Comparison of ENCODE assay signal across 7 mouse cellular contexts in genomic region chr2:84726716-84727115, GRCm38 (mm10). TPM values are rescaled to one million over a fixed set of nuclear protein-coding genes. Genes with fewer than 3 reads are reported as not detected.
A peak's percentile ranks its signal among the peaks of the same experiment; 100 is the strongest.
DNase-seq lines count a peak whose midpoint lies in the region; ATAC-seq and TF ChIP-seq lines count a peak whose summit lies in the region.

No protein-coding gene starts in this region.

- peak overlapping the region; percentile 68 for H3K4me2 ChIP-seq in forebrain, embryonic 12.5 days
- H3K4me2 ChIP-seq in limb, embryonic 14.5 days (replicated peaks; ENCODE audit: low read depth, low read length, severe bottlenecking): peak overlapping the region; percentile 80
- H3K4me2 ChIP-seq in stomach, embryonic 16.5 days (ENCODE audit: low read depth, low read length): peak overlapping the region; percentile 93

- peaks cover 41% of the 10 kb centered on the region for H3K36me3 ChIP-seq in megakaryocyte, embryonic 14.5 days (replicated peaks; ENCODE audit: low read length)
- H3K36me3 ChIP-seq in forebrain, embryonic 12.5 days (replicated peaks): peaks cover 27% of the 10 kb centered on the region
- peaks cover 18% of the 10 kb centered on the region for H3K36me3 ChIP-seq in limb, embryonic 14.5 days (ENCODE audit: control insufficient read depth, insufficient read depth, low read length)
- H3K36me3 ChIP-seq in stomach, embryonic 16.5 days (ENCODE audit: control insufficient read depth, insufficient read depth, low read length): 0 out of 2 replicates have a peak, but pooled peaks cover 9% of the 10 kb centered on the region

- WGBS in forebrain, embryonic 12.5 days: 7% methylated on average over 9 of the region's 9 CpGs
- 2% methylated on average over 9 of the region's 9 CpGs for WGBS in limb, embryonic 14.5 days
- 2% methylated on average over 9 of the region's 9 CpGs for WGBS in stomach, embryonic 16.5 days

- peak overlapping the region; percentile 61 for H3K9ac ChIP-seq in forebrain, embryonic 12.5 days
- H3K9ac ChIP-seq in limb, embryonic 14.5 days (ENCODE audit: low read depth, low read length, severe bottlenecking): peak overlapping the region; percentile 60
- H3K9ac ChIP-seq in stomach, embryonic 16.5 days (ENCODE audit: low read length): peak overlapping the region; percentile 77

- ATAC-seq in megakaryocyte, adult 5-6 weeks (ENCODE audit: poor library complexity, severe bottlenecking): no peak
- ATAC-seq in forebrain, embryonic 12.5 days (ENCODE audit: low FRiP score): 0 out of 2 replicates have a peak, but pooled peaks have one; percentile 1
- ATAC-seq in limb, embryonic 14.5 days (ENCODE audit: low FRiP score, low read depth): no peak
- no peak for ATAC-seq in stomach, embryonic 16.5 days (ENCODE audit: insufficient read depth, low FRiP score)
- ATAC-seq in granulocyte monocyte progenitor cell, adult 5-6 weeks (replicated peaks; ENCODE audit: poor library complexity, severe bottlenecking): no peak

- peaks cover 42% of the 10 kb centered on the region for H3K4me1 ChIP-seq in megakaryocyte, embryonic 14.5 days
- peaks cover 22% of the 10 kb centered on the region for H3K4me1 ChIP-seq in forebrain, embryonic 12.5 days
- H3K4me1 ChIP-seq in limb, embryonic 14.5 days (ENCODE audit: control insufficient read depth, insufficient read depth, low read length): peaks cover 10% of the 10 kb centered on the region; the same call in 1 of the 2 replicates
- peaks cover 10% of the 10 kb centered on the region for H3K4me1 ChIP-seq in stomach, embryonic 16.5 days (ENCODE audit: control insufficient read depth, insufficient read depth, low read length)

- no peaks in the 10 kb centered on the region for H3K27me3 ChIP-seq in megakaryocyte, embryonic 14.5 days (replicated peaks)
- H3K27me3 ChIP-seq in forebrain, embryonic 12.5 days: no peaks in the 10 kb centered on the region
- no peaks in the 10 kb centered on the region for H3K27me3 ChIP-seq in limb, embryonic 14.5 days (ENCODE audit: control insufficient read depth, insufficient read depth, low read length)
- no peaks in the 10 kb centered on the region for H3K27me3 ChIP-seq in stomach, embryonic 16.5 days (ENCODE audit: control insufficient read depth, insufficient read depth, low read length)

- H3K4me3 ChIP-seq in megakaryocyte, embryonic 14.5 days (replicated peaks): peak overlapping the region; percentile 95
- peak overlapping the region; percentile 56 for H3K4me3 ChIP-seq in forebrain, embryonic 12.5 days (replicated peaks)
- peak overlapping the region; percentile 60 for H3K4me3 ChIP-seq in limb, embryonic 14.5 days (replicated peaks; ENCODE audit: low read length)
- peak overlapping the region; percentile 78 for H3K4me3 ChIP-seq in stomach, embryonic 16.5 days (replicated peaks; ENCODE audit: low read length)

- TF ChIP-seq POLR2A in limb, embryonic 14.5 days (IDR thresholded peaks at IDR 0.05; ENCODE audit: borderline replicate concordance, extremely low read depth, insufficient read depth, insufficient read length): no peak

- H3K27ac ChIP-seq in forebrain, embryonic 12.5 days: no peak overlapping the region
- no peak overlapping the region for H3K27ac ChIP-seq in limb, embryonic 14.5 days (replicated peaks; ENCODE audit: low read depth, low read length)
- 0 out of 2 replicates have a peak overlapping the region, but pooled peaks have one; percentile 13 for H3K27ac ChIP-seq in stomach, embryonic 16.5 days (ENCODE audit: low read length)

- no peak for DNase-seq in limb, embryonic 14.5 days (ENCODE audit: low spot score)
- DNase-seq in natural killer cell, adult 2 months (ENCODE audit: low spot score in 2 of 2): no peak

- no peaks in the 10 kb centered on the region for H3K9me3 ChIP-seq in megakaryocyte, embryonic 14.5 days
- H3K9me3 ChIP-seq in forebrain, embryonic 12.5 days: no peaks in the 10 kb centered on the region
- H3K9me3 ChIP-seq in limb, embryonic 14.5 days (ENCODE audit: control insufficient read depth, low read length): no peaks in the 10 kb centered on the region
- H3K9me3 ChIP-seq in stomach, embryonic 16.5 days (replicated peaks; ENCODE audit: control insufficient read depth, low read length): no peaks in the 10 kb centered on the region

RNA-seq across cellular contexts. Expression of gene Clp1, which starts 0.4 kb away (rescaled TPM):
- polyA plus RNA-seq in megakaryocyte, embryonic 14.5 days (2012; ENCODE audit: insufficient read depth, low replicate concordance): 0.70 TPM in 1 of 2 replicates, not detected in the other
- 33.1 and 34.5 TPM in 2 replicates for total RNA-seq in megakaryocyte, adult 5-6 weeks (2015)
- 33.1 and 36.2 TPM in 2 replicates for total RNA-seq in megakaryocyte, adult 5-6 weeks (2017)
- polyA plus RNA-seq in forebrain, embryonic 12.5 days (2016; fragmentation: Nextera tagmentation; extraction: Ambion mirVana): 39.9 and 40.7 TPM in 2 replicates
- 19.5 and 21.1 TPM in 2 replicates for polyA plus RNA-seq in limb, embryonic 14.5 days (2012; rRNA removed)
- 30.7 and 30.9 TPM in 2 replicates for polyA plus RNA-seq in limb, embryonic 14.5 days (2014; fragmentation: Nextera tagmentation; extraction: Ambion mirVana)
- 26.6 and 28.4 TPM in 2 replicates for polyA plus RNA-seq in stomach, embryonic 16.5 days (2015; fragmentation: Nextera tagmentation; extraction: Ambion mirVana)
- total RNA-seq in granulocyte monocyte progenitor cell, adult 5-6 weeks (2014; fragmentation: Nextera tagmentation): 30.3 and 34.9 TPM in 2 replicates
- total RNA-seq in granulocyte monocyte progenitor cell, adult 5-6 weeks (2017): 31.3 and 40.1 TPM in 2 replicates

RNA-seq across cellular contexts. Expression of gene Ypel4, which starts 7.1 kb away (rescaled TPM):
- 2.6 and 2.9 TPM in 2 replicates for polyA plus RNA-seq in megakaryocyte, embryonic 14.5 days (2012; ENCODE audit: insufficient read depth, low replicate concordance)
- 0.16 and 0.82 TPM in 2 replicates for total RNA-seq in megakaryocyte, adult 5-6 weeks (2015)
- total RNA-seq in megakaryocyte, adult 5-6 weeks (2017): 0.40 and 0.69 TPM in 2 replicates
- 18.7 and 19.6 TPM in 2 replicates for polyA plus RNA-seq in forebrain, embryonic 12.5 days (2016; fragmentation: Nextera tagmentation; extraction: Ambion mirVana)
- polyA plus RNA-seq in limb, embryonic 14.5 days (2012; rRNA removed): 13.2 and 14.6 TPM in 2 replicates
- 7.4 and 9.0 TPM in 2 replicates for polyA plus RNA-seq in limb, embryonic 14.5 days (2014; fragmentation: Nextera tagmentation; extraction: Ambion mirVana)
- polyA plus RNA-seq in stomach, embryonic 16.5 days (2015; fragmentation: Nextera tagmentation; extraction: Ambion mirVana): 7.4 and 8.0 TPM in 2 replicates
- not detected in 2 replicates for total RNA-seq in granulocyte monocyte progenitor cell, adult 5-6 weeks (2014; fragmentation: Nextera tagmentation)
- total RNA-seq in granulocyte monocyte progenitor cell, adult 5-6 weeks (2017): not detected in 2 replicates

RNA-seq across cellular contexts. Expression of gene Zdhhc5, which starts 11.7 kb away (rescaled TPM):
- polyA plus RNA-seq in megakaryocyte, embryonic 14.5 days (2012; ENCODE audit: insufficient read depth, low replicate concordance): 14.8 and 20.0 TPM in 2 replicates
- 39.8 and 42.7 TPM in 2 replicates for total RNA-seq in megakaryocyte, adult 5-6 weeks (2015)
- 32.6 and 37.9 TPM in 2 replicates for total RNA-seq in megakaryocyte, adult 5-6 weeks (2017)
- polyA plus RNA-seq in forebrain, embryonic 12.5 days (2016; fragmentation: Nextera tagmentation; extraction: Ambion mirVana): 28.1 and 31.4 TPM in 2 replicates
- polyA plus RNA-seq in limb, embryonic 14.5 days (2012; rRNA removed): 46.6 and 55.4 TPM in 2 replicates
- polyA plus RNA-seq in limb, embryonic 14.5 days (2014; fragmentation: Nextera tagmentation; extraction: Ambion mirVana): 34.0 and 36.5 TPM in 2 replicates
- 36.9 and 40.0 TPM in 2 replicates for polyA plus RNA-seq in stomach, embryonic 16.5 days (2015; fragmentation: Nextera tagmentation; extraction: Ambion mirVana)
- total RNA-seq in granulocyte monocyte progenitor cell, adult 5-6 weeks (2014; fragmentation: Nextera tagmentation): 38.4 and 46.6 TPM in 2 replicates
- 33.4 and 35.2 TPM in 2 replicates for total RNA-seq in granulocyte monocyte progenitor cell, adult 5-6 weeks (2017)

RNA-seq across cellular contexts. Expression of gene Gm19426, which starts 16.7 kb away (rescaled TPM):
- polyA plus RNA-seq in megakaryocyte, embryonic 14.5 days (2012; ENCODE audit: insufficient read depth, low replicate concordance): 3.0 TPM in 1 of 2 replicates, not detected in the other
- not detected in 2 replicates for total RNA-seq in megakaryocyte, adult 5-6 weeks (2015)
- total RNA-seq in megakaryocyte, adult 5-6 weeks (2017): not detected in 2 replicates
- polyA plus RNA-seq in forebrain, embryonic 12.5 days (2016; fragmentation: Nextera tagmentation; extraction: Ambion mirVana): 9.4 and 10.2 TPM in 2 replicates
- polyA plus RNA-seq in limb, embryonic 14.5 days (2012; rRNA removed): 11.6 and 14.9 TPM in 2 replicates
- polyA plus RNA-seq in limb, embryonic 14.5 days (2014; fragmentation: Nextera tagmentation; extraction: Ambion mirVana): 4.3 and 5.7 TPM in 2 replicates
- polyA plus RNA-seq in stomach, embryonic 16.5 days (2015; fragmentation: Nextera tagmentation; extraction: Ambion mirVana): 5.7 and 6.3 TPM in 2 replicates
- not detected in 2 replicates for total RNA-seq in granulocyte monocyte progenitor cell, adult 5-6 weeks (2014; fragmentation: Nextera tagmentation)
- total RNA-seq in granulocyte monocyte progenitor cell, adult 5-6 weeks (2017): not detected in 2 replicates

RNA-seq across cellular contexts. Expression of gene Tmx2, which starts 47.8 kb away (rescaled TPM):
- polyA plus RNA-seq in megakaryocyte, embryonic 14.5 days (2012; ENCODE audit: insufficient read depth, low replicate concordance): 2.4 TPM in 1 of 2 replicates, not detected in the other
- 42.4 and 49.0 TPM in 2 replicates for total RNA-seq in megakaryocyte, adult 5-6 weeks (2015)
- 29.4 and 38.5 TPM in 2 replicates for total RNA-seq in megakaryocyte, adult 5-6 weeks (2017)
- polyA plus RNA-seq in forebrain, embryonic 12.5 days (2016; fragmentation: Nextera tagmentation; extraction: Ambion mirVana): 175 and 177 TPM in 2 replicates
- 63.2 and 66.0 TPM in 2 replicates for polyA plus RNA-seq in limb, embryonic 14.5 days (2012; rRNA removed)
- polyA plus RNA-seq in limb, embryonic 14.5 days (2014; fragmentation: Nextera tagmentation; extraction: Ambion mirVana): 93.0 and 99.5 TPM in 2 replicates
- 125 and 127 TPM in 2 replicates for polyA plus RNA-seq in stomach, embryonic 16.5 days (2015; fragmentation: Nextera tagmentation; extraction: Ambion mirVana)
- total RNA-seq in granulocyte monocyte progenitor cell, adult 5-6 weeks (2014; fragmentation: Nextera tagmentation): 36.2 and 48.2 TPM in 2 replicates
- 52.6 and 55.0 TPM in 2 replicates for total RNA-seq in granulocyte monocyte progenitor cell, adult 5-6 weeks (2017)

Comparison
In these comparisons a context has a peak if more than half of its experiments do, and no peak if none do; other contexts are left out.
1. RNA of gene Clp1, which starts 0.4 kb away (polyA plus RNA-seq): 39.9 to 40.7 TPM in forebrain, embryonic 12.5 days, 19.5 to 30.9 TPM in limb, embryonic 14.5 days and 26.6 to 28.4 TPM in stomach, embryonic 16.5 days; 0.70 TPM in megakaryocyte, embryonic 14.5 days; every median in the first group is over 10 times any median in the second.
2. Peak in every context shown above with its lines, with median percentiles within 50 percentile points of each other: H3K4me3 ChIP-seq, H3K4me2 ChIP-seq and H3K9ac ChIP-seq.